Mouse (Mus musculus) C2C12 (cell line): Measurements from ENCODE around the gene Lrit2. TPM values are rescaled to one million over a fixed set of nuclear protein-coding genes. Genes with fewer than 3 reads are reported as not detected.

ENCODE experiments used
- H3K27me3 ChIP-seq: one replicate; pipeline ENCODE4 v1.6.1; 2011; ENCODE audit not compliant: control insufficient read depth, insufficient read depth, insufficient read length
- H3K36me3 ChIP-seq: one replicate; pipeline ENCODE4 v1.6.1; 2011; ENCODE audit not compliant: control insufficient read depth, insufficient read depth
- H3K4me3 ChIP-seq: one replicate; pipeline ENCODE4 v1.5.1; 2011; ENCODE audit warnings: mild to moderate bottlenecking, control low read depth; ENCODE audit not compliant: poor library complexity, insufficient read depth, severe bottlenecking
- H3K79me2 ChIP-seq: one replicate; pipeline ENCODE4 v1.6.1; 2011; ENCODE audit not compliant: control insufficient read depth, insufficient read depth
- H3K79me3 ChIP-seq: one replicate; pipeline ENCODE4 v1.6.1; 2011; ENCODE audit warnings: low read depth, control low read depth
- H3ac ChIP-seq: one replicate; pipeline ENCODE3; 2011; ENCODE audit warnings: low read depth; ENCODE audit not compliant: control insufficient read depth, insufficient read length
- CEBPB ChIP-seq: IDR thresholded peaks from one replicate; pipeline ENCODE4 v1.6.1; 2011; ENCODE audit warnings: low read depth, mild to moderate bottlenecking, control low read depth, moderate library complexity
- CTCF ChIP-seq: IDR thresholded peaks from one replicate; pipeline ENCODE4 v1.5.1; 2011; ENCODE audit not compliant: control insufficient read depth, insufficient read depth, insufficient read length
- FOSL1 ChIP-seq: IDR thresholded peaks from one replicate; pipeline ENCODE4 v1.8.0; 2011; ENCODE audit warnings: mild to moderate bottlenecking, low read length; ENCODE audit not compliant: poor library complexity, insufficient read depth, severe bottlenecking
- MAX ChIP-seq: IDR thresholded peaks from one replicate; pipeline ENCODE4 v1.6.1; 2011; ENCODE audit warnings: mild to moderate bottlenecking, control low read depth
- MYOD1 ChIP-seq: IDR thresholded peaks from one replicate; pipeline ENCODE4 v1.6.1; 2011; ENCODE audit warnings: low read depth; ENCODE audit not compliant: control insufficient read depth, insufficient read length
- MYOG ChIP-seq: IDR thresholded peaks from one replicate; pipeline ENCODE4 v1.6.1; 2011; ENCODE audit not compliant: control insufficient read depth, insufficient read length; ENCODE audit errors: extremely low read depth
- USF1 ChIP-seq: IDR thresholded peaks from one replicate; pipeline ENCODE4 v1.6.1; 2011; ENCODE audit warnings: low read depth, mild to moderate bottlenecking, control low read depth, moderate library complexity
- long read RNA-seq, 2 experiments: library from polyadenylated mRNA; unstranded; transcript quantifications; one replicate each; pipeline ENCODE4 v2.0.0; 2019 to 2020
- polyA plus RNA-seq: library from polyadenylated mRNA; unstranded; fragments of >200 nt; fragmentation: generic; extraction: Trizol; gene quantifications from one replicate; pipeline ENCODE4 v1.2.1, GENCODE M21; 2012; ENCODE audit warnings: missing spikeins

Lrit2 gene
- polyA plus RNA-seq: 0.01 TPM
- long read RNA-seq, experiment 1: 0 reads
- long read RNA-seq, experiment 2: 0 reads

DNA sequence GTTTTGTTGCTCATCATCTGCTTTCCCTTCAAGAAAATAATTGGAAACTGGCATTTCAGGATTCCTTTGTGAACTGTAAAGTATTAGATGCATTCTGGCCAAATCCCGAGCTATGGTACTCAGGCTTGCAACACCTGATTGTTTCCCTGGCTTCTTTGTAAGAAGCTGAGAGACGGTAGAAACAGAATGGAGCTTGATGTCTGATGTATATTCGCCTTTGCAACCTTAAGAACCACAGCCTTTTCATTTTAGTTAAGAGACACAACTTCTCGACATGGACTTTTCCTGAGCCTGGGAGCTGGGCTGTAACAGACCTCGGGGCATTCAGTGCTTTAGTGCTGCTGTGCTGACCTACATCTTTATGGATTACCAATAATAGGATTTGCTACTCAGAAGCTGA is at the start of gene Lrit2:
Gene Lrit2, plus strand, starts transcription at position 301 of the 400 bp plus-strand sequence.
- Histone ChIP-seq H3K79me3 (no peaks in the 10 kb centered on the region), H3K79me2 (no peaks in the 10 kb centered on the region), H3K4me3 (no peak within 1 kb of the TSS), H3K36me3 (no peaks in the 10 kb centered on the region), H3K27me3 (no peaks in the 10 kb centered on the region), H3ac (no peak within 1 kb of the TSS)
- no peak for TF ChIP-seq FOSL1
- no peak for TF ChIP-seq CTCF
- no peak for TF ChIP-seq MYOG
- no peak for TF ChIP-seq MYOD1
- TF ChIP-seq CEBPB: no peak
- no peak for TF ChIP-seq MAX
- TF ChIP-seq USF1: no peak

DNA sequence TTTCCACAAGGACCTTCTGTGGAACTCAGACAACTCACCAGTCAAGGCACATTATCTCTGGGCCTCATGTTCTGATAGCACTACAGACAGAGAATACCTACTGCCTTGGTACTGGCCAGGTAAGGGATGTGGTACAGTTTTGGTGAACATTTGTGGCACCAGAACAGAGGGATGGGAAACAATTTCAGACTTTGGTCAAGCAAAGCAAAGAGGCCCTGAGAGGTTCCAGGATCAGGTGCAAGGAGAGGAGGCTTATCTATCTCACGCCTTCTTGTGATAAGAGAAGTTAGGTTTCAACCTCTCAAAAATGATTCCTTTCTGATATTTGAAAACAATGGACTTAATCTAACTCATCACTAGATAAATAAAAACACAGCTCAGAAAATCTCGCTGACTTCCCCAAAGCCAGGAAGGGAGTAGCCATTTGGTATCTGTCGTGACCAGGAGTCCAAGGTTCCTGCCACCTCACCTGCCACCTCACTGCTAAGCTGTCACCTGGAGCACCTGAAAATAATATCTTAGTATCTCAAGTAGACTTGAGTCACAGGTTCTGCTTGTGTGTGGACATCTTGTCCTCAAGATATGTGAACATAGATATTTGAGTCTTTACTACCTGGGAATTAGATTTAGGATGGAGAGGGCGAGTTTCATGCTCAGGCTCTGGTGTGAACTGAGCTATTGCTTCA is 40.3 kb upstream of the Lrit2 start:
- H3ac ChIP-seq: no peak overlapping the region
- no peak overlapping the region for H3K4me3 ChIP-seq
- no peaks in the 10 kb centered on the region for H3K36me3 ChIP-seq

GRCm38 (mm10) chr14:37027951-37028350 is 39.8 kb upstream of the Lrit2 start:
- Histone ChIP-seq H3K79me2 (no peaks in the 10 kb centered on the region), H3K79me3 (no peaks in the 10 kb centered on the region), H3K4me3 (no peak overlapping the region), H3K36me3 (no peaks in the 10 kb centered on the region), H3K27me3 (no peaks in the 10 kb centered on the region), H3ac (no peak overlapping the region)
- TF ChIP-seq USF1: no peak
- TF ChIP-seq MAX: no peak
- no peak for TF ChIP-seq FOSL1

More for the DNA sequence above, 40.3 kb upstream of the Lrit2 start:
- Histone ChIP-seq H3K27me3 (no peaks in the 10 kb centered on the region), H3K79me3 (no peaks in the 10 kb centered on the region), H3K79me2 (no peaks in the 10 kb centered on the region)
- no peak for TF ChIP-seq USF1
- TF ChIP-seq FOSL1: no peak
- no peak for TF ChIP-seq MYOD1
- TF ChIP-seq MYOG: no peak
- TF ChIP-seq CTCF: no peak
- no peak for TF ChIP-seq MAX
- no peak for TF ChIP-seq CEBPB

DNA sequence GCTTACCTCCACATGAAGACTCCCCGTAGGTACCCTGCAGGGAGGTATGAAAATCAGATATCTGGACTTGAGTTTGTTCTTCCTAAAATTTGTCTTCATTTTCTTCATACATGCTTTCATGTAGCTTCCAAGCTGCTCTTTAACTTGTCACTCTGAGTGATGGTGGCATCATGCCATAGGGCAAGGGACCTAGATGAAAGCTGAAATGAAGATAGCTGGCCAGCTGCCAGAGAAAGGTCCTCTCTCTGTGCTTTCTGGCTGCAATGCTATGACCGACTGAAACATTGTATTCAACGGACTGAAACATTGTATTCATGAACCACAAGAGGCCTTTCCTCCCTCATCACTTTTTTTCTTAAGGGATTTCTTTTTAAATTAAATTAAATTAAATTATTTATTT is 39.2 kb upstream of the Lrit2 start:
- Histone ChIP-seq H3K79me3 (no peaks in the 10 kb centered on the region), H3ac (no peak overlapping the region), H3K27me3 (no peaks in the 10 kb centered on the region), H3K36me3 (no peaks in the 10 kb centered on the region), H3K79me2 (no peaks in the 10 kb centered on the region), H3K4me3 (no peak overlapping the region)
- TF ChIP-seq MAX: no peak
- TF ChIP-seq MYOG: no peak
- no peak for TF ChIP-seq CEBPB
- TF ChIP-seq USF1: no peak
- no peak for TF ChIP-seq MYOD1
- TF ChIP-seq FOSL1: no peak

DNA sequence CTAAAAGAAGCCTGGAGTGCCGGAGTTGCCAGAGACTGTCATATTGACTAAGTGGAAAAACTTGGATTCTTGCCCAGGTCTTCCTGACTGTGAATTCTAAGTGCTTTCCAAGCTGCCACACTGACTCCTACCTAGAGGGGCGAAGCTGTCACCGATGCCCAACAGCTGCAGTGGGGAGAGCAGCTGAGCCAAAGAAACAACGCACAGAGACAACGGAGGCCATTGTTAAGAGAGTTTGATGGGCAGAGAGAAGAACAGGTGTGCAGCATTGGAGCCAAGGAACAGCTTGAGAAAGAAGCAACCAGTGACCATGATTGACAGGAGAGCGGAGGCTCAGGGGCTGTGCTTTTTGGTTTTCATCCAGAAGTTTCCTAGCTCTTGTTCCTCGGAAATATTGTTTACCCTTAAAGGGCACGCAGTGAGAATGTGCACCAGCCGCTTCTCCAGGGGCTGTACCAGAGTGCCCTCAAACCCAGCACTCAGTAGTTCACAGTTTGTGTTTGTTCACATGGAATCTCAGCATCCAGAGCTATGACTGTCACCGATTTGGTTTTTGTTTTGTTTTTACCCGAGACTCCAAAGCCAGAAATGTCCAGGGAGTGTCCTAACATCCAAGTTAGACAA is 35.1 kb upstream of the Lrit2 start:
- H3ac ChIP-seq: no peak overlapping the region

DNA sequence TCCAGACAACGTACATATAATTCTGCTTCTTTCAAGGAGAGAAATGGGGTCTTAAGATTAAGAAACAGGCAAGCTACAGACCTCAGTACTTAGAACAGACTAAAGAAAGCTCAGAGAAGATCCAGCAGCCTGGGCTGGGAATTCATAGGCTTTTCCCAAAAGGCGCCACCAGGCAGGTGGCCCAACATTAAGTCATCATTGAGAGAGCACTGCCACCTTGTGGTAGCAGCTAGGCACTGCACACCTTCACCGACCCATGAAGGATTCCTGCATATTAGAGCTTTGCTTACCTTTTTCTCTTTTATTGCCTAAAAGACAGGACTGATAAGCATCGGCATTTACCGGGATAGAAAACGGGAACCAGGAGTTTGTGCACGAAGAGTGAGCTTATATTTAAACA is 34.5 kb upstream of the Lrit2 start:
- peak; percentile 87 for TF ChIP-seq CTCF
- TF ChIP-seq FOSL1: no peak
- Histone ChIP-seq H3K79me2 (no peaks in the 10 kb centered on the region), H3K36me3 (no peaks in the 10 kb centered on the region), H3ac (no peak overlapping the region), H3K27me3 (no peaks in the 10 kb centered on the region), H3K79me3 (no peaks in the 10 kb centered on the region), H3K4me3 (no peak overlapping the region)

More for the DNA sequence above, 35.1 kb upstream of the Lrit2 start:
- Histone ChIP-seq H3K79me3 (no peaks in the 10 kb centered on the region), H3K27me3 (no peaks in the 10 kb centered on the region), H3K79me2 (no peaks in the 10 kb centered on the region), H3K4me3 (no peak overlapping the region), H3K36me3 (no peaks in the 10 kb centered on the region)
- peak; percentile 67 for TF ChIP-seq MYOD1
- no peak for TF ChIP-seq FOSL1
